Mouse (Mus musculus) gastrocnemius, postnatal 25 days (tissue): ENCODE measurements around the gene Tmc3. TPM values are rescaled to one million over a fixed set of nuclear protein-coding genes. Genes with fewer than 3 reads are reported as not detected.

ENCODE experiments used
- DNase-seq: peaks from one replicate; pipeline ENCODE4 v3.0.0; 2022
- total RNA-seq, 2 experiments: library from RNA; stranded (reverse); gene quantifications; 1 replicate in 1 of 2; 2 replicates in 1 of 2; pipeline ENCODE4 v1.2.3; 2021

The Tmc3 gene
- total RNA-seq, 2 experiments from 2014 or later = 0.05 to 0.08 TPM

DNA sequence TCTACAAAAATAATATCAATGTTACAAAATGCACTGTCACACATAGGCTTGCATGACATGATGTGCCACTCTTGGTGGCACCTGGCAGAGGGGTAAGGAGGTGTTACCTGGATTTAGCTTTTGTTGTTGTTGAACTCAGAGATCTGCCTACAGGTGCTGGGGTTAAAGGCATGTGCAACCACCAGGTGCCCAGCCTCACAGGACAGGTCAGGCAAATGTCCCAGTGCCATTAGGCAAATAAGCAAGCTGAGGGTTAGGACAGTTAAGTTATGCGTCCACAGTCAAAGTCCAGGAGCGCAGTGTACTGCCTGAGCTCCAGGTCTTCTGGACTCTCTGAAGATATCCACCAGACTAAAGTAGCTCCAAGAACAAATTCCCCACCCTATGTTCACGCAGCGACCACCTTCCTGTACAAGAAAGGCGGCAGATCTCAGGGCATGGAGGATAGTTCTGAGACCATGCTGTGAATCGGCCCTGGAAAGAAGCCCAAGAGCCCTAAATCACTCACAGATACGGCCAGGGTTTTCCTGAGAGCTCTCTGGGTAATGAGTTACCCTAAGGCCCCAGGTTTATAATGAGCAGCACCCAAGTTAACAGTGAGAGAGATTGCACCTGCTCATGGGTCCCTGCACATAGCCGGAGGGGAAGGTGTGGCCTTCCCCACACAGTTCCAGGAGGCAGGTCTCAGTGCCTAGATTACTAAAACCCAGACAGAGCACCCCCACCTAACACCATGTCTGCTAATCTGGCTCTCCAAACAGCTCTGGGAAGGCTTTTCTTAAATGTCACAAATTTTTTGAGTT is 53.3 kb downstream of the Tmc3 start:
- no peak for DNase-seq

DNA sequence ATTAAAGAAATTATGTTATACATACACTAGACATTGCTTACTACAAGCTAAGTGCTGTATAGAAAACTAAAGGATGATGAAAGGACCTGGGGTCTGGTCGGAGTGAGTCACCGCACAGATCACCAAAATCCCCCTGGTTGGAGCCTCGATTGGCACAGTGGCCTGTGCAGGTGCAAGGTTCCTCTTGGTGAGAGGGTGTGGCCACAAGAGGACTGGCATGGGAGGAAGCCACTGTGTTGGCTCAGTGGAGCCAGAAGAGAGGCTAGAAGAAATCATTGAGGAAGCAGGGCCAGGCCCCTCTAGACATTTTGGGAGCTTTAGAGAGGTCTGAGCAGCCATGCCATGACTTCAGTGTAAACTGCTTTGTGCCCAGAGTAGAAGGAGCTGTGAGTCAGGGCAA is 54.4 kb downstream of the Tmc3 start:
- no peak for DNase-seq

DNA sequence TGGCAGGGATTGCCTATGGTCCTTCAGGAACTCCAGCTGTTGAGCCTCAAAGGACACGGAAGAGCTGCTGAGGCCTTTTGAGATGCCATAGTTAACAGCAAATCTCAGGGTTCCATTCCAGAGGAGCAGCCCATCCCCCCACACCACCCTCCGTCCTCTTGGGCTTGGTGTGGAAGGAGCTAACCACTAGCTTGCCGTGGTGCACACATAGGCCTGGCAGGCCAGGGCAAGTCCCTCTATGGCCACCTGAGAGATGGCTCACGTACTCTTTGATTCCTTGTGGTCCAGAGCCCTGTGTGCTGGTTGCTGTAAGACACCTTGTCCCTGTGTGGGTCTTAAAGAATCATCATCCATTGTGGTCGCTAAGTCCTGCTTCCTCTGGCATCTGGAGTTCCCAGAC is 55.9 kb downstream of the Tmc3 start:
- DNase-seq = no peak

DNA sequence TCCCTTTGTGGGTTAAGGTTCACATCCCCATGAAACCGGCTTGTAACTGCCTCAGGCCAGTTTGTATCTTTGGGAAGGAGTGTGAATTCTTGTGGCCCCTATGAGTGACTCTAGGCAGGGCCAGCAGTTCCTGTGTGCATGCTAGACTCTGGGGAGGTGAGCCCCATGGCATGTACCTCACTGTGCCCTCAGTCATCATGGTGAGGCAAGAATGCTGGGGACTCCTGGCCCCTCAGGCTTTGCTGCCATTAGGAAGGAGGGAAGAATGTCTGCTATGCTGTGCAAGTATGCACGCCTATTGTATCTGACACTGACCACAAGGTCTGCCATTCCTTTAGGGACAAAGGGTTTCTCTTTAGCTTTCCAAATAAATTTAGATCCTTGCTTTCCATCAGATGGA is 56.4 kb downstream of the Tmc3 start:
- no peak for DNase-seq

DNA sequence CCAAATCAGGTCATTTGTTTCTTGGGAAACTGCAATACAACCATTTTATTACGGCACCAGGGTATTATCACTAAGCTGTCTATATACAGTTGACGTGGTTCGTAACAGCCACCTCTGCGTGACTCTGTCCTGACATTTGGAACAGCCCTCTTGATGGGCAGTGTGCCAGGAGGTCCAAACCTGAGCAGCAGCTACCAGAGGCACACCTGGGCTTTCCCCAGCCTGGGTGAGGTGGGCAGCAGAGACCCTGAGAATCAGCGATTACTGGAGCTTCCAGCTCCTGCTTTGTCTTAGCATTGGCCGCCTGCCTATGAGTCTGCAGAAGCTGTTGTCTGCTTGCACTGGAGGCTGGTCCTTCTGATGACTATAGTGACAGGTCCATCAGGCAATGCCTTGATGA is 58.9 kb downstream of the Tmc3 start:
- no peak for DNase-seq

DNA sequence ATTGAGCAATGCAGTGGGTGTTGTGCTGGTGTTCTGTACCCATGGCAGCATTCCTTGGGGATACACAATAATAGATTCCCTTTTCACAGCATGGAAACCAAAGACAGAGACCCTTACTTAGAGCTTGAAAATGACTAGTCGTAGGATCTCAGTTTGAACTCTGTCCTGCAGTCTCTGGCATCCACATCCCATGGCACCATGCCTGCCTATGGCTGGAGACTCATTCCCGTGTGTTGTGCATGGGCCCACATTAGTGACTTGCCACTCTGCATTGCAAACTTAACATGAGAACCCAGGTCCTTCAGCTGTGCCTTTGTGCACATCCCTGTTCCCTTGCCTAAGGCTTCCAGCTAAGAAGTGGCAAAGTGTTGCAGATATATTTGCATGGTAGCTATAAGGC is 60.0 kb downstream of the Tmc3 start:
- no peak for DNase-seq

DNA sequence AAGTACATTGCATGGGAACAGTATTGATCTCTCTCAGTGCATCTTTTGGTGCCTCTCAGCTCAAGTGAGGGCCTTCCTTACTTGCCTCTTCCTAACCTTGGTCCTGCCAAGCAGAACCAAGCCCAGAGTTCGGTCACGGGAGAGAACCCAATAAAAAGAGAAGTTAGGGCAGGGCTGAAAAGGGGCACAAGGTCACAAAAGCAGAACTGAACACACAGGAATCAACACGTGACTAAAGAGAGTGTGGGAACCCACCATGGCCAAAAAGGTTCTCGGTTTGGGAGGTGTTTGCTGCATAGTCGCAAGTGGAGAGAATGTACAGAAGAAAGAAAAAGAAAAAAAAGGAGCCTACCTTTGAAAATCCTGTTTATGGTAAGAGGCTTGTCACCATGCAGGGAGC is 60.7 kb downstream of the Tmc3 start:
- no peak for DNase-seq

DNA sequence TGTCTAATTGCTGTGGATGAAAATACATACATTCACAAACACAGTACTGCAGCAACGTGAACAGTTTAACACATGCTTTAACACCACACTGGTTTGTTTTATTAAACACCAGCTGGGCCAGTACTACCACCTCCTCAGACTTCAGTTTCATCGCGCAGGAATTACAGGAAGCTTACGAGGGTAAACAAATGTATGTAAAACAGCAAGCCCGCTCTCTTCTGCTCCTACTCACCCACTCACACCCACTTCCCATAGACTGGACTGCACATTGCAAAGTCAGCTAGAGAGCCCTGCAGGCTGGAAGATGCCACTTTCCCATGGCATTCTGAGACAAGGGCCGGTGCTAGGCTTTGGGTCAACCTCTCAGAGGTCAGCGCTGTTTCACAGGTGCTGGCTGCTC is 64.1 kb downstream of the Tmc3 start:
- no peak for DNase-seq

DNA sequence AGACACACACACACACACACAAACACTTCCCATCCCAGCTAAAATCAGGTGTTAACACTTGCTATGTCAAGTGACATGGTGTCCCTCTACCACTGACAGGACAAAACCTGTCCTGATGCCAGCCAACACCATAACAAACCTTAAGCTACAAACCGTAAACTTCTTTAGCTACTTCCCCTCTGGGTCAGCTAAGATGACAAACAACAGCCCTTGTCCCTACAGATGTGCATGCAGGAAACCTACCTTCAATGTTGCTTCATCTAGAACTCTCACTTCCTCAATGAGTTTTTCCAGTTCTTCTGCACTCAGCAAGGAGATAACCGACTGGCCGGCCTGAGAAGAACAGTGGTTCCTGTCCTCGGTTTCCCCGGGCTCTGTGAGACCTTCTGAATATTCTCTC is 65.9 kb downstream of the Tmc3 start:
- no peak for DNase-seq

DNA sequence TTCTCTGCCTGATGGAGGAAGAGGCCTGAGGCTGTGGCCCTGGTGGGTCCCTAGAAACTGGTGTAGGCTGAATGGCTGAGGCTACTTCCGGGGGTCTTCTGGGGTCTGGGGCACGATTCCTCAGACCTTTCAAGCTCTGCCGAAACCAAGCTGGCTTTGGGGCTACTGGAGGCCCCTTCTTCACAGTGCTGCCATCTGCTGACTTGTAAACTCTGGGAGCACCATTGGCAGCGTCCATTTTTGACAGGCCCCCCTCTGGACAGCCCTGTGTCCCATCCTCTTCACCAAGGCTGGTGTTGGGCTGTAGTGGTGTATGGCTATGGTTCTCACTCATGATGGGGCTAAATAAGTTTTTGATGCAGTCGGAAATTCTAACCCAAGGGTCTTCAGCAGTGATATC is 67.8 kb downstream of the Tmc3 start:
- DNase-seq = no peak

DNA sequence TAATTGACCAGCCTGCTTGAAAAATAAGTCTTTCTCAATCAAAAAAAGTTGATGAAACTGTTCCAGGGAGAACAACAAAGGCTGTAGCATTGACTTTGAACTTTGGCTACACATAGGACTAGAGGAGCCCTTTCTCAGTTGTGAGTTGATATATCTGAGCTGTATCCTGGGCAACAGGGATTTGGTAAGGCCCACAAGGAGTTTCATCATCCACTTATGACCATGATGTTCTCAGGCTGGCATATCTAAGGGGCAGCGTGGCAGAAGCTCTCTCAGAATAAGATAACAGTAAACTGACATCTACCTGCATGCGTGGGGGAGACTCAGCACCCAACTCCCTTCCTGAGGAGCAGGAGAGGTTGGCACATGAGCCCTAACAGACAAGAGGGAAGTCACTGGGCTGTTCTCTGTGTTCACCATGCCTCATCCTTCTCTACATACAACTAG is 68.9 kb downstream of the Tmc3 start:
- no peak for DNase-seq

DNA sequence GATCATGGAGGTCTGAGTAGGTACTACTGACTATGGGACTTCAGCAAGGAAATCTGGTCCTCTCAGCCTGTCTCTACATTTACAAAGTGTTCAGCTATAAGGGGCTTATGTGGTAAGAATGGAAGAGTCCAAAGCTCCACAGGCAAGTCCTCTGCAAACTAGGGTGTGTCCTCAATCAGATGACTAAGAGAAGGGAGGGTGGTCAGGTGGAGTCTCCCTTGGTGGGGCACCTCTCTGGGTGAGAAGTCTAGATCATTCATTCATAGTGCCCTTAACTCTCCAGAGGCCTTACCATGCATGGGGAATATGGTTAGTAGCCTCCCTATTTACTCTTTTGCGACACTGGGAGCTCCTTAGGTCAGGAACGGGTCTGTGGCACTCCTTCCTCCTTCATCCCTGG is 69.5 kb downstream of the Tmc3 start:
- DNase-seq = no peak

DNA sequence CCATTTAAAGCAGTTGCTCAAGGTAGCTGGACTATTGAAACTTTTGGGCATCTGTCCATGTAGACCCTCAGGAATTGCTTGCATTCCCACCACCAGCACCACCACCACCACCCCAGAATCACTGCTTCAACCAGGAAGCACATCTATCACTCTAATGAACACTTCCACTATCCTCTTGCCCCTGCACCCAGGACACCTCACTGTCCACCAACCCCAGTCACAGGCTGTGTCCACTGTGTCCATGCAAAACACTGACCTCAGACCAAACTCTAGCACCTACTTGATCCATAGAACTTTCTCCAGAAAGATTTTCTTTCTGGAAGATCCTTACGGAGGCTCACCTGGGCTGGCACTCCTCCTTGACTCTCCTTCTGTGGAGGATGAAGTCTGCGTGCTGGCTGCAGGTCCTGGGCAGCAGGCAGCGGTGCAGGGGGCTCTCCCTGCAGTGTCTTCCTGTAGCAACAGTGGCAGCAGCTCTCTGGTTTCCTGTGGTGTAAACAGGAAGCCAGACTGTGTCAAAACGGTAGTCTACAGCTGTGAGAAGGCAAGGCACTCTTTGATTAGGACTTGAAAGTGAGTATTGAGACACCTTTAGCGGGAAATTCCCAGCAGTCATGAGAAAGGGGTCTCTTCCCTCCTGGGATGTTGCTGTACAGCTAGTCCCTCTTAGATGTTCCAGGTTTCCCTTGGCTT is 70.4 kb downstream of the Tmc3 start:
- peak; percentile 48 for DNase-seq

DNA sequence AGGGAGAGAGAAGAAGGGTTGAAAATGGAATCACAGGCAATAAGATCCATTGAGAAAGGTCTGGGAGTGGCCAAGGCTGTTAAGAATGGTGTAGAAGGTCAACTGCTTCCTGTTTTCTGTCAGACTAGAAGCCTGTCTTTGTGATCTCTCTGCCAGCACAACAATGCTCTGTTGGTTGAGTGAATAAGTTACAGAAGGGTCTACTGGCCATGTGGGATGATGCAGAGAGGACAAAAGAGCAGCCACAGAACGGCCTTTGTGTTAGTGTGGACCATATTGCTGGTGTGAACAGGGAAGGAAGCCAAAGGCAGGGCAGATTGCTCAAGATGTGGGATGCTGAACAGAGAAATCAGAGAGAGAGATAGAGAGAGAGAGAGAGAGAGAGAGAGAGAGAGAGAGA is 74.0 kb downstream of the Tmc3 start:
- no peak for DNase-seq

DNA sequence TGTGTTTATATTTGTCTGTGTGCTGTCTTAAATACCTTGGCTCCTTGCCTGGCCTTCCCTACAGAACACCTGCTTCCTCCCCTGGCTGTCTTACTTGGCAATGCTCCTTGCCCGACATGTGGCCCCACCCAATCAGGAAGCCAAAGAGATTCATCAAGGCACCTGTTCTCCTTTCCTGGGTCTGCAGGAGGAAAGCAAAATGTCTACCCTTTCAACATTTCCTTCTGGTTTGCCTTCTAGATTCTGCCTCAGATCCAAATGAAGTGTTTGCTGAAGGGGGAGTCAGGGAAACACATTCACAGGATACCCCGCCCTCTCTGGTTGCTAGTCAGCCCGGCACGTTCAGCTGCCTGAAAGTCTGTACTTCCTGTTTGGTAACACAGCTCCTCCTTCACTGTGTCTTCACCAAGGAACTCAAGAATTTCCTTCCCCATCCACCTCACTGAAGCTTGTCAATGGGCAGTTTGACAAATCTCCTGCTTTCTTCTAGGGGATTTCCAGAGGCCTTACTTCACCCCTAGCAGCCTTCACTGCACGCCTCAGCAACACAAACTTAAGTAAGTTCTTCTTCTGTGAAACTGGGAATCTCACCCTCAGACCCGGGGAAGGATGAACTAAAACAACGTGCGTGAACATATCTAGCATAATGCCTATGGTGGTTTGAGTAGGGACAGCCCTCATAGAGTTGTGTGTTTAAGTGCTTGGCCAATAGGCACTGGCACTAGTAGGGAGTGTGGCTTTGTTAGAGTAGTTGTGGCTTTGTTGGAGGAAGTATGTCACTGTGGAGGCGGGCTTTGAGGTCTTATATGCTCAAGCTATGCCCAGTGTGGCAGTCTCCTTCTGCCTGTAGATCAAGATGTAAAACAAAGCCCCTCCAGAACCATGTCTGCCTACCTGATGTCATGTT is 74.7 kb downstream of the Tmc3 start:
- peak; percentile 43 for DNase-seq

DNA sequence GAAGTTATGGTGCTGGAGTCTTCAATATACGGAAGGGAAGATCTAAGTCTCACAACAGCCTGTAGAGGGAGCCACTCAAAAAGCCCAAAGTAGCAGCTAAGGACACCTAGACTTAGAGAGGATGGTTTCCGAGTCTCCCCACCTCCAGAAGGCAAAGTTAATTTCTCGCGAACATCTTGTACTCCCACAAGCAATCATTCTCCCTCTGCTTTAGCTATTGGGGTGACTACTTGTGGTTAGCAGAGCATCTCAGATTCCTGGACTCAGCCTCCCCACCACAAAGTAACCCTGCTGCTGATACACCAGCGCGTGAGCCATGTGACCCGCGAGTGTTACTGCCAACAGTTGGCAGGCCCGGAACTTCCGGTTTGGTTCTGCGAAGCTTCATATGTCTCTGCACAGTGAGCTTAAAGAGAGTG is 75.6 kb downstream of the Tmc3 start:
- DNase-seq = no peak

DNA sequence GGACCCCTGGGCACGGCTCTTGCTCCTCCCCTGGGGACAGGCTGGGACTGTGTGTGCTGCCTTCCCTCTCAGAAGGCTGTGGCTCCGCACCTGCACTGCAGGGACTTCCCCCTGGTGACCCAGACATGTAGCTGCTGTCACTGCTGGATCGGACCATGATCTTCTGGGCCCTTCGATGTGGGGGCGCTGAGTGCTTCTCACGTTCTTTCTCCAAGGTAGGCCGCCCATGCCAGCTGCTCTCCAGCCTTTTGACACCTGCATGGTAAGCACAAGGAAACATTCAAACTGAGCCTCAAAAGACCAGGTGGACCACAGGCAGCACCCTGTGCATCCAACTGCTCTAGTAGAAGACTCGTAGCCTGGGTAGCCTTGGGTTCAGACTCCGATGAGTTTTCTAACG is 76.3 kb downstream of the Tmc3 start:
- DNase-seq = no peak

DNA sequence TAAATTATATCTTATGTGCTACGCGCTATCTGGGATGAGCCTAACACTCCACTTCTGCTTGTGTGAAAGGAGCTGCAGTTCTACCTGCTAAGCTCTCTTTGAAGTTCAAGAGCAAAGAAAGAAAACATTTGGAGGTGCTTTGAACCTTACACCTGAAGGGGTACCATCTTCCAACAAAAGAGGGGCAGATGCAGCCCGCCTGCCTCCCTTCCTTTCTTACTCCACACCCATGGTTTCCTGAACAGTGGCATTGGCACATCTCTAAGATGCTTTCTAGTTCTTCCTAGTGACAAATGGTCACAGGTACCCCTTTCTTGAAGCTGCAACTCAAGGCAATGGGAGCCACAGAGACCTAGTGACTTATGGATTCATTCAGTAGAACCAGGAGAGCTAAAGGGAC is 77.0 kb downstream of the Tmc3 start:
- no peak for DNase-seq

DNA sequence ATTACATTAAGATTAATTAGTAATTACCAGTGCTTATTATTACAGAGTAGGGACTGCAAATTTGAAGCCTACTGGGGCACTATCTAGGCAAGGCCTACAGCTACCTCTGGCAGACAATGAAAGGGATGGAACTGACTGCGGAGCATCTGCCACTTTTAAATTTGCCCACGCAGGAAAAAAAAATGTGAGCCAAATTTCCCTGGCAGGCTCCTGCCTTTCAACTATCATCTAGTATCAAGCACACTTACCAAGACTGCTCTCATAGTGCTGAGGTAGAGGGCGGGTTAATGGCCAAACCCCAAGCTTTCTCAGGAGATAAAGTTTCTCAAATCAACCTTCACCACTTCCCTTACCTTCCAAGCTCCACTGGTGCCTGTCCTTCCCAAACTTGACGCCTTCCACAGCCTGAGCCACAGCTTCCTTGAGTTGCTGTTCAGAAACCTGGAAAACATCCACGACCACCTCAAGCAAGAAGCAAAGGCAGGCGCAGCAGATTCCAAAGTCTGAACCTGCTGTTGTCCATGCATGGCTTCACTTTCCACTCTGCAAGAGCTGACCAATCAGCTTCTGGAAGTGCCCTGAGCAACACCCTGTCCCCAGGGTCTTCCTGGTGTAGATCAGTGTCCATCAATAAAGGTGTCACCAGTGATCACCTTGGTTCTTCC is 78.1 kb downstream of the Tmc3 start:
- no peak for DNase-seq

DNA sequence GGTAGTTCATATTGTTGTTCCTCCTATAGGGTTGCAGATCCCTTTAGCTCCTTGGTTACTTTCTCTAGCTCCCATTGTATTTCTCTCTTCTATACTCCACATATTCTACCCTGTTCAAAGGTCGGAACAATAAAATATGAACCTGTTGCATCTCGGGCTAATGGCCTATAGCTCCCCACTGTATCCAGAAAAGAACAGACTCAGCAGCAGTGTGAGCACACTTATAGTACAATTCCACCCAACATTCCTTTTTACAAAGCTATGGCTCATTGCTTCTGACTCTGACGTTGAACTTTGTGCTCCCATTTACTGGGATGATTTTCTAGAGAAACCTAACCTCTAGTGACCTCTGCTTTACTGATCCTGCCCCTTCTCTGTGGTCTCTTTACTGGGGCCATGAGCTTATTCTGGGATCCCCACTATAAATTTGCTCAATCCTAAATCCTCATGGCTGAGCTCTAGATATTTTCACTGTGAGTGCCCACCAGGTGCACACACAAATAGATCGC is 81.4 kb downstream of the Tmc3 start:
- no peak for DNase-seq

DNA sequence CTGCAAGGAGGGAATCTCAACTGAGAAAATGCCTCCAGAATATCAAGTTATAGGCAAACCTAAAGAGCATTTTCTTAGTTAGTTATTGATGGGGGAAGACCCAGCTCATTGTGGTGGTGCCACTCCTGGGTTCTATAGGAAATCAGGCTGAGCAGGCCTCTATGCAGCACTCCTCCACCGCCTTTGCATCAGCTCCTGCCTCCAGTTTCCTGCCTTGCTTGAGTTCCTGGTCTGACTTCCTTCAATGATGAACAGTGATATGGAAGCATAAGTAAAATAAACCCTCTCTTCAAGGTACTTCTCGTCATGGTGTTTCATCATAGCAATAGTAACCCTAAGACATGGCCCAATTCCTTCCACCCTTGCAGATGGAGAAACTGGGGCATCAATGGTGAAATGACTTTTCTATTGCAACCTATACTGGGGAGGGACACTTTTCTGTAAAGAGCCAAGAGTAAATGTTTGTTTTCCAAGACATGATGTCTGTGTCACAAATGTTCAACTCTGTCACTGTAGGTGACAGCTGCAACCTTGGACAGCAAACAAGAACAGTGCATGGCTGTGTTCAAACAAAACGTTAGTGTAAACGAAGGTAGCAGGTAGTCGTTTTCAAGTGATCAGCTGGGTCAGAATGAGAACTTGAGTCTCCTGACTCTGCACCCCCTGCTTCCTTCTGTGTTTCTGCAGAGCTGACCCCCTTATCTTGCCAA is 83.4 kb downstream of the Tmc3 start:
- DNase-seq = no peak
